Mouse (Mus musculus) 3T3-L1 (cell line): ENCODE measurements around the gene Tagln.
A peak's percentile ranks its signal among the peaks of the same experiment; 100 is the strongest.

Experiments
- DNase-seq: peaks from one replicate; pipeline ENCODE4 v3.0.0-alpha.2; 2015; ENCODE audit warnings: low read depth, low spot score

Gene Tagln

DNA sequence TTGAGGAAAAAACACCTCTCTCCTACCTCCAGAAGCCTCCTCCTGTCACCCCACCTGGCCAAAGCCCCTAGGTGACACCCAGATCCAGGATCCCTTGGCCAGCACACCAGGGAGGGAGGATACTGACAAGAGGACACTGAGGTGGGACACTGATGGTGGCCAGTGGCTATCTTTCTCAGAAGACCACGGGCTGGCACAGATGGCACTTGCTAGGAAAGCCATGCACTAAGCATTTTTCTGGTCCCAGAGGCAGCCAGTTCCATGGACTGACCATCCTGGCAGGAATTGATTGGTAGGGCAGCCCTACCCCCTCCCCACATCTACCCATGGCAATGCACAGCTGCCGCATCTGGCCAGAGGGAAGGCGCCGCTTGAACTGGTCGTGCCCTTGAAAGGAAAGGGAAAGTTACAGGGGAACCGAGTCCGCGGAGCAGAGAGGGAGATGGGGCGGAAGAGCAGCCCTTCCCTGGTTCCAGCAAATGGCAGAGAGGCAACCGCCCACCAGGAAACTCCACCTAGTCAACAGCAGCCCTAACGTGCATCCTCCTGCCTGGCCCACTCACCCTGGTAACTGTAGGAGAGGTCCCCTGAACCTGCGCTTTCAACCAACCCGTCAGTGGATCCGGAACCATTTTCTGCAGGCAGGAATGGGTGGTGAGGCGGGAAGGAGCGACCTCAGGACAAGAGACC lies 10.5 kb upstream of the Tagln start:
- no peak for DNase-seq

DNA sequence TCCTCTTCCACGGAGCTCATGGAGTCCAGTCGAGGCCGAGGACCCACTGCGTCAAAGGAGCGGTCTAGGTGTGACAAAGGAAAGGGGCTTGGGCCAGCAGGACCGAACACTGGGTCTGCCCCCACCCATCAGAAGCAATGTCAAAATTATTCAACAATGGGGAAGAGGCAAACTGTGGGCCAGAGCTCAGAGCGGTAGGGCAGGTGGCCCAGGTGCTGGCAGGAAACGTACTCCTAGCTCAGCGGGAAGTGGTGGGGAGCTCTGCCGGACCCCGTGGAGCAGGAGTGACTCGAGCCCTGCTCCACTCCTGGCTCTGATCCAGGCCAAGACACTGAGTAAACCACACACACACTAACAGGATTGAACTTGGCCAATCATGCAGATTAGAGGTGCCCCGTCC lies 9.9 kb upstream of the Tagln start:
- DNase-seq = no peak

DNA sequence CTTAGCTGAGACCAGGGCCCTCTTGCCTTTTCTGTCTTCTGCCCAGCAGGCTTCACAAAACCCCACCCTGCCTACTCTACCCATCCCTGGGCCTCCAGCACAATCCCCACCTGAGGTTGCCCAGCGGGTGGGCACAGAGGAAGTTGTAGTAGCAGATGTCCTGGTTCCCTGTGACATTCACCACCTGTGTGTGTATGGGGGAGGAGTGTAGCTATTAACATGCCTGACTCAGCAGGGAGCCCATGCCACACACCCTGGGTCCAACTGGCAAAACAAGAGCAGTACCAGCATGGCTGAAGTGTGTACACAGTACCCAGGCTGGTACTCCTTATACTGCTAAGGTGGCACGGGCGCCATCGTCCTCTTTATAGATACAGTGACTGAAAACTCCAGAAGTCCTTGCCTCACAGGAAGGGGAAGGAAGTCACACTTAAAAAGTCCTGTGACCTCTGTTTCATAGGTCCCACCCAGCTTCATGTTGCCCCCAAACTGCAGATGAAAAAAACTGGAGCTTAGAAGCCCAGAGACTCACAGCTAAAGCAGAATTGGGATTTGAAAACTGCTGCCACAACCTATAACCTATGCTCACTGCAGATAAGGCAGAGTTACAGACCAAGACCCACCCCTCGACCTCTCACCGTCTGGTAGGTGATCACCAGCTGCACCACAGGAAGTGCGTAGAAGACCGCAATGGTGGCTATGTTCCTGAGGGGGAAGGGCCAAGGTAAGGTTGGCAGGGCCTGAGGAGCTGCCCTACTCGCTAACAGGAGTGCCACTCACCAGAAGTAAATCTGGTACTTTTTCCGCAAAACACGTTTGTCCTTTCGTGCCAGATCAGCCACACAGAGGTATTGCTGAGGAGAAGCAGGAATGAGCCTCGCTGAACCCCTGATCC lies 8.9 kb upstream of the Tagln start:
- DNase-seq = no peak

DNA sequence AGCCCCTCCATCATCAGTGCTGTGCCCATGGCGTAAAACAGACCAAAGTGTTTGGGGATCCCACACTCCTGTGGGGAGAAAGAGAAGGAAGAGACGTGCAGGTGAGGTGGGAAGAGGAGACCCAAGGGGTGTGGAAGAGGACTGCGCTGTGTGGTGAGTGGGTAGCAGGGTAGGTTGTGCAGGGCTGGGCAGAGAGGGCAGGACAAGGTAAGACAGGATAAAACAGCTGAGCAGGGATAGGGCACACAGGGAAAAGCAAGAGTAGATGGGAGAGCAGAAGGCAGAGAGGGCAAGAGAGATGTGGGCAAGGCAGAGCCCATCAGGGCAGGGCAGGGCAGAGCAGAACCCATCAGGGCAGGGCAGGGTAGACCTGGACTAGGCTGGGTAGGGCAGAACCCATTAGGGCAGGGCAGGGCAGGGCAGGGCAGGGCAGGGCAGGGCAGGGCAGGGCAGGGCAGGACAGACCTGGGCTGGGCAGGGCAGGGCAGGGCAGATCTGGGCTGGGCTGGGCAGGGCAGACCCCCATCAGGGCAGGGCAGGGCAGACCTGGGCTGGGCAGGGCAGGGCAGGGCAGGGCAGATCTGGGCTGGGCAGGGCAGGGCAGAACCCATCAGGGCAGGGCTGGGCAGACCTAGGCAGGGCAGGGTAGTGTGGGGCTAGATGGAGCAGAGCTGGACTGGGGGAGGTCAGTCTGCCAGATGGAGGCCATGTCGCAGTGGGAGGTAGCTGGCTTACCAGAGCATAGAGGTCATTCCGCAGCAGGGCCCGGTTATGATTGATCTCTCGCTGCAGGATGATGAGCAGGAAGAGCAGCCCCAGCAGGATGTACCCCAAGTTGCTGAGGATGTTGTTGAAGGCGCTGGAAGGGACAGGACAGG lies 8.0 kb upstream of the Tagln start:
- DNase-seq = no peak

DNA sequence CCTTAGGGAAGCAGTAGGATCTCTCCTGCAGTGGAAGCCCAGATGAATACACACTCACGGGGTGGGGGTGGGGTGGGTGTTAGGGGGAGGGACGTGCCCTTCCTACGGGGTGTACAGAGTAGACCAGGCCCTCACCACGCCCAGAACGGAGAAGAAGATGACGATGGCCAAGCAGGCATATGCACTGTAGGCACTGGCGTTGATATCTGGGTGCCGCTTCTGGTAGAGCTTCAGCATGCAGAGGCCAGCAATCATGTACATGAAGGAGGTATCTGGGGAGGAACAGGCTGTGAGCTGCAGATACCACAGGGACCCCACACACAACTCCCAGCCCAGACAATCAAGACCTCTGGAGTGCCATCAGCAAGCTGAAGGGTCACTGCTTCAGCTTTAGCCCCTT lies 7.1 kb upstream of the Tagln start:
- DNase-seq = no peak

DNA sequence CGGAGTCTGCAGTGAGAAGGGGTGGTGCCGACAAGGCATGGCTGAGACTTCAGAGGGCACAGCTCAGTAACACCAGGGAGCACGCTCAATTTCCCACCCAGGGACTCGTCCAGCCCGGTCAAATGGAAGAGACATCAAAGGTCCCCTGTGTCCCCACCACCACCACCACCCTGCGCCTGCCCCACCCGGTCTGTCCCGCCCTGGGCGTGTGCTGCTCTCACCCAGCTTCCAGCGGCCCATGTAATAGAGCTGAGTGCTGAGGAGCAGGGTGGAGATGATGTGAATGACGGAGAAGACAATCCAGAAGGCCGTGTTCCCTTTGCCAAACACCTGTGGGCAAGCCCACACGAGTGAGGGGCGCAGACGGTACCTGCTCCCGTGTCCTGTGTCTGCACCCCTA lies 6.6 kb upstream of the Tagln start:
- no peak for DNase-seq

DNA sequence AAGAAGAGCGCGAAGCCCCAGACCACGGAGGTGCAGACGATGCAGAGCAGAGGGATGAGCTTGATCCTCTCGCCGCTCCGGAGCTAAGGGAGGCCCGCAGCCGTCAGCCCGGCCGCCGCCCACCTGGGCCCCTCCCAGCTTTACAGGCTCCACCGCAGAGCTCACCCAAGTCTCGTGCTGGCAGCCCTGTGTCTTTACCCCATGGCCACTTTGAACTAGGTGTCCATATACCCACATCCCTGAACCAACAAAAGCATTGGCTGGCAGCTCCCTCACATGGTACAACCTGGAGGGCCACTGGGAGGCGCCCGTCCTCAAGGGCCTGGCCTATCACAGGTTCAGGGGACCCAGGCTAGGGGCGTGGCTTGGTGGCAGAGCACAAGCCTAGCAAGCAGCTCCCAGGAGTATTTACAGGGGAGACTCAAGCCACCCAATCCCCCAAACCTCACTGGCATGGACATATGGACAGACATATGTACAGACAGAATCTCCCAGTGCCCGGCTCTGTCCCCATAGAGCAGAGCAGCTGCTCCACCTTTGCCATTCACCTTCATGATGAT lies 5.6 kb upstream of the Tagln start:
- DNase-seq = no peak

DNA sequence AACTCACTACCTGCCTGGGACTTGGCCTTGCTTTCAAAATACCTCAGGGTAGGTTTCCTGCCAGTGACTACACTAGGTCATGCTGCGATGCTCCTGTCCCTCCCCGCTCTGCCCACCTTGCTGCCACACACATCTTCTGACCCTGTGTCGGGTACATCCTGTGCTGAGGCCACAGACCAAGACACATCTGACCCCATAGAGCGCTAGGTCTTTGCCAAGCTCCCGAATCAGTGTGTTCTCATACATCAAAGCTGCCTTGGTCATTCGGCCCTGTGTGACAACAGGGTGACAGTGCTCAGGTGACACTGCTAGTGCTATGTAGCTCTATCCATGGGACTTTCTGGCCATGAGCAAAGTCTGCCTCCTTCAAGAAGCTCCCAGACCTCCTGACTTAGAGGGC lies 3.9 kb upstream of the Tagln start:
- DNase-seq = no peak

DNA sequence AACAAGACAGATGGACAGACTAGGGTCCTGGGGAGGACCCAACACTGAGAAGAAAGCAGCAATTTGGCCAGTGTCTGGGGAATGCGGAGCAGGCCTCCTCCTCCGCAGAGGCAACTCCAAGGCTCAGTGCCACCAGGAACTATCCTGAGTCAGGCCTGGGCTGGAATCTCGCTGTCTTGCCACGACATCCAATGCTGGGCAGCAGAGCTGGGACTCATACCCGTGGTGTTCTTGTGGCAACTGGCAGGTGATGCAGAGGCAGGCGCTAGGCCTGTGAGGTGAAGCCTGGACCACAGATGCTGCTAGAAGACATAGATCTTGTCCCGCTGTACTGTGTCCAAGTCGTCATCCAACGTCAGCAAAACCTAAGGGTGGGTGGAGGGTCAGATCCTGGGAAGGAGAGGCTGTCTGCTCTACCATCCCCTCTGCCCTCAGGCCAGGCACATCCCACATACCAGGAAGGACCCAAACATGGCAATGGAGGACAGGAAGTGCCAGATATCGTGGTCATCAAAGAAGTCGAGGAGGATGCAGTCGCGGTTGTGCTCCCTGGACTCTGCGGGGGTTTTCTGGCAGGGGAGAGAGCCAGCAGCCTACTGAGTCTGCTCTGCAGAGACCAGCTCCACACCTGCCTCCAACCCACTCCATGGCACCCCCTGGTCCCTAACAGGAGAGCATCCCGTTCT lies 3.2 kb upstream of the Tagln start:
- no peak for DNase-seq

DNA sequence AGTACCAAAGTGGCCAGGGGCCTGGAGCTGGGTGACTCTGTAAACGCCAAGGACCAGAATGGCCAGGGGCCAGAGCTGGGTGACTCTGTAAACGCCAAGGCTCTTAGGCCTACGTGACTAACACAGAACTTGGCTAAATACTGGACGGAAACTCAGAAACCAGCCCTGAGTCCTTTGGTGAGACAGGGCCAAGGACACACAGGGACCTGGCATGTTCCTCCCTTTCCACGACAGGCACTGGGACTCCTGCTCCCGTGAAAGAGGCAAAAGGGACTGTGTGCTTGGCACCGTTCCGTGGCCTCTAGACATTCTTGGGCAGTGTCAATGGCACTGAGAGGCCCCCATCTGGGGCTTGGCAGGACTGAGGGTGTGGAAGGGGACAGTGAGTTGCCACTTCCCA lies 2.2 kb upstream of the Tagln start:
- DNase-seq = no peak

DNA sequence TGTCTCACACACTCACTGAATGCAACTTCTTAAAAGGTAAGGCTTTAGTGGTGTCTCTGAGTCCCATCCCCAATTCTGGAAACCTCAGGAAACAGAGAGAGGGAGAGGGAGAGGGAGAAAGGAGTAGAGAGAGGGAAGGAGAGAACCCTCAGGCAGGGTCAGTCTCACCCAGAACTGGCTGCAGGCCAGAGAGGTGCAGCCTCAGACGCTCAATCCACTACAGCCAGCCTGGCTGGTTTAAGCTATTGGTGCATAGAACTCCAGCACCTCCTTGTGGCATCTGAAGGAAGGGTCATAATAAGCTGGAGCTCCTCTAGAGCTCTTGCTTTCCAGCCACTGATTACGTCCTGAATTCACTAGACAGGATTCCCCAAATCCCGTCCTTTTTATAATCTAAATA lies 1.0 kb upstream of the Tagln start:
- DNase-seq = peak; percentile 83

DNA sequence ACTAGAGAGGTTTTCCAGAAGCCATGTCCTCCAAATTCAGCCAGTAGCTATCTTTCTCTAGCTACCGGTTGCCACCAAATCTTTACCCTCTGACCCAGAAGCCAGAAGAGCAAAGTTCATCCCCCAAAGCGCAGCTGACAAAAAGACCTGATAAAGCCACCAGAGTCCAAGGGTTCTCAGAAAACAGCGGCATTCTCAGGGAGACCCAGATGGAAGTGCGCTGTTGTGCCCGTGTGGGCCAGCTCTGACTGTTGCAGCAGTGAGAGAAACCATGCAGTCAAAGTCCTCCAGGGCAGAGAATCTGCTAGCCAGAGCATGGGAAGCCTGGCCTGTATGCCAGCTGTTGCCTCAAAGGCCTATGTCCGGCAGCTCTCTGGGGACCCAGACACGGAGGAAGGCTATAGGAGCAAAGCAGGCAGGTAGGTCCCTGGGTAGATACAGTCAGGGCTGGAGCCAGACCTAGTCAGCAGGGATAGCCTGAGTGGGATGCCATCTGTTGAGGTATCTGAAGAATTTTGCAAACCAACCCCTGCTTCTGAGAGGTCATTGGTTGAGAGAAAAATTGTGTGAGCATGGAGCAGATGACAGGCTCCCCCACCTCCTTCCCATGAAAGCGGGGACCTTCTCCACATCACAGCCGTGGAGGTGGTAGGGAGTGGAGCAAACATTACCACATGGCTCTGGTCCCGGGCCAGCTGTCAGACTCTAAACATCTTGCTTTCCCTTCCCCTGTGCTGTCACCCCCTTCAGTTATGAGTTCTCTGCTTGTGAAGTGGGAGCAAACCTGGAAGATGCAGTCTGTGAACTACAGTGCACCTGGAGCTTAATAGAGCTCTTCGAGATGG lies 3.1 kb downstream of the Tagln start:
- no peak for DNase-seq

DNA sequence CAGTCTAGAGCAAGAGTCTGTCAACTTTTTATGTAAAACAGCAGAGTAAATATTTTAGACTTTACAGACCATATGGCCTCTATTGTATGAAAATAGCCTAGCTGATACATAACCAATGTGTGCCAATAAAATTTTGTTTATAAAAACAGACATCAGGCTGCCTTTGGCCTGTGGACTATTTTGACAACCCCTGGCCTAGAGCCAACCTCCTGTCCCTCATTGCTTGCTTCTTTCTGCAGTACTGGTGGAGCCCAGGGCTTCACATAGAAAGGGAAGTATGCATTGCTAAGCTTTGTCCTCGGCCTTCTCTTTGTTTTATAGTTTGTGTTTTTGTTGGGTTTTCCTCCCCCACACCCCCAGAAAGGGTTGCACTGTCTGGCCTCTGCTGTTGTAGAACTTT lies 3.9 kb downstream of the Tagln start:
- no peak for DNase-seq

DNA sequence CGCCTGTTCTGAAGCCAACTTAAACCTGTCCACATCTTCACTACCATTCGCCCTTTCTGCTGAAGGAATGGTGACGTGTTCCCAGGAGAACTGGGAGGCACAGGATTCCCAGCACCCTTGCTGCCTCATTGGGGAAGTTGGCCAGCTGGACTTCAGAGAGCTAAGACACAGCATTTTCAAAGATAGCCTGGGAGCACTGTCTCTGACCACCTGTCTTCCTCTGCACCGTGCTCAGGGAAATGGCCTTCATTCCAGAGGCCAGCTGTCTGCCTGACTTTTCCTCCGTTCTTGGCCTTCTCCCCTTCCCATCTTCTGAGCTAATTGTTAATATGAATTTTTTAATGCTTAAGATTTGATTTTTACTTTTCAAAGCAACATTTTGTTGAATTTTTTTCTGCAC lies 6.6 kb downstream of the Tagln start:
- no peak for DNase-seq

DNA sequence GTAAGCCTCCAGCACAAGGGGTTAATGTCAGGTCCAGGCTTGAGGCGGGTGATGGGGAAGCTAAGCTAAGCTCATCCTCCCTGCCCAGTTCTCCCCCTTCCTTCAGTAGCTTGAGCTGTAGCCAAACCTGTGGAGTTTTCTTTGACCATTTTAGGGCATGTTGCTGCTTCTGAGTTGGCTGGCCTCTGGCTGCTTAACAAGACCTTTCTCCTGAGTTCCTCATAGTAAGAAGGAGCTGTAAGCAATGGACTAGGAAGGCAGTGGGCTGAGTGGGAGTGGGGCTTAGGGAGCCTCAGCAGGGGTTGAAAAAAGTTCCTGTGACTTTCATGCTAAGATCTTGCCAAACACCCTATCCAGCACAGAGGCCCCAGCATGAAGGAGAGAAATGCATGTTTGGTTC lies 16.0 kb downstream of the Tagln start:
- DNase-seq = no peak

DNA sequence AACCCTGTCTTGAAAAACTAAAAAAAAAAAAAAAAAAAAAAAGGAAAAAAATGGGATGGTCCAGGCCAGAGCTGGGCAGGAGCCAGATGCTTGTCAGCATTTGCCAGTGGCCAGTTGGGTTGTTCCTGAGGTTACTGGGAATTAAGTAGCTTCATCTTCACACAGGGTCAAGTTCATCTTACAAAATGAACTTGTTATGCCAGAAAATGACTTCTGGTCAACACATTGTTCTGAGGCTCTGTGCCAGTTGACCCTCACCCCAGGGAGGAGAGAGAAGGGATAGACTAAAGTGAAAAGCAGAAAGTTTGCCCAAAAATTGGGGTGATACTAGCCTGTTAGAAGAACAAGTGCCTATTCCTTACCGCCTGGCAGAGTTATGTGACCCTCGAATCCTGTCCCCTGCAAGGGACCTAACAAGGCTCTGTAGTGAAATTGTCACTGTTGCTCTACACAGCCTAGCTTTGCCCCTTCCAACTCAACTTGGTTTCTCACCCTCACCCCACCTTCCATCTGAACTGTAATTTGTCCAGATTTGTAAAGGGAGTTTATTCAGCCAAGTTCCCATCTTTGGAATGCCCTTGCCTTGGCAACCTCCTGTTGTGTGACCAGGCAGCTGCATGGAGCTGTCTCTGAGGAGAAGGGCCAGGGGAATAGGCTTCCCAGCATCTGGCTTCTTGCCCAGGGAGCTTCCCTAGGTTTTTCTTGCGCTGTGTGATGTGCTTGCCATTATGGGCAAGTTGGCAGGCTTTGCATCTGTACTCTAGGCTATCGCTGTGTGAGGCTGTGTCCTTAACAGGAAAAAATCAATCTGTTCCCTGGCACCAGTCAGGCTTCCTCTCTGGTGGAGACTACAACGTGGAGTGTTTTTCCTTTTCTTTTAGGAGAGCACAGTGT lies 18.6 kb downstream of the Tagln start:
- DNase-seq = peak; percentile 32

DNA sequence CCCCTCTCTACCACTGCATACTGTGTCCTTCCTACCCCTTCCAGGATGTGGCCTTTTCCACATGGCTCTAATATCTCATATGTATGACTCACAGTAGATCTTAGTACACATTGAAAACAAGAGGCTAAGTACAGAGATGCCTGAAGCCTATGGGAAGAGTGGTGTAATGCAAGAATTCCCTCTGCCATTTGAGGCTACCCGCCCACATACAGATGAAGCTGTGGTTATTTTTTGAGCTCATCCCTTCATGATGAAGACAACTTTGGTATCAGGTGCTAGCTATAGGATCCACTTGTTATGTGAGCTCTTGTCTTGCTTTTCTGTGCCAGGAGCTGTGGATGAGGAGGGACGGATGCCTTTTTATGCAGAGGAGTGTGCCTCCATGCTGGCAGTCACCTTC lies 20.2 kb downstream of the Tagln start:
- DNase-seq = peak; percentile 19

DNA sequence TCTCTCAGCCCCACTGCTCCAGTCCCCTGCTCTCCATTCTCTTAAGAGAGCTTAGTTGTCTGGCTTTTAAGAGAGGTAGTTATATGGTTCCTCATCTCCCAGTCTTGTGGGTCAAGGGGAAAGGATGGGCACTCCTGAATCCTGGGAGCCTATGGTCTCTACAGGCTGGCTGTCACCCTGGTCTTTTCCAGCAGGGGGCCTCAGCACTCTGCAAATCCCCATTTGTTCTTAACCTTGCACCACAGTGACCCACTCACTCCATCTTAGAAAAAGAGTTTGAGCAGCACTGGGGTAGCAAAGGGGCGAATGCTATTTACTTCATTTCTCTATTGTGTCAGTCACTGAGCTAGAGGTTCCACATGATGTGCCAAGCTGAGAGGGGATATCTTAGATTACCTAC lies 24.2 kb downstream of the Tagln start:
- DNase-seq = peak; percentile 64

DNA sequence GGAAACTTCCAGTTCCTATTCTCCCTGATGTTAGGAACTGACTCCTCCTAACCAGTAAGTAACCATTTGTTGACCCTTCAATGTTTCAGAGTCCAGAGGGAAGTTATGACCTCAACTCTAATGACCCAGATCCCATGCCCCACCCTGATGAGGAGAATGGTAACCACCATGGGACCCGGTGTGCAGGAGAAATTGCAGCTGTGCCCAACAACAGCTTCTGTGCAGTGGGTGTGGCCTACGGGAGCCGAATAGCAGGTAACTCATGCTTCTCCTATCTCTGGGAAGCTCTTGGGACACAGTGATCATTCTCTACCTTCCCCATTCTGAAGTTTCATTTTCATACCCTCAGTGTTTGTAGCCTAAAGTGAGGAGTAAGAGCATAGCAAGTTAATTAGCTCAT lies 24.9 kb downstream of the Tagln start:
- no peak for DNase-seq

DNA sequence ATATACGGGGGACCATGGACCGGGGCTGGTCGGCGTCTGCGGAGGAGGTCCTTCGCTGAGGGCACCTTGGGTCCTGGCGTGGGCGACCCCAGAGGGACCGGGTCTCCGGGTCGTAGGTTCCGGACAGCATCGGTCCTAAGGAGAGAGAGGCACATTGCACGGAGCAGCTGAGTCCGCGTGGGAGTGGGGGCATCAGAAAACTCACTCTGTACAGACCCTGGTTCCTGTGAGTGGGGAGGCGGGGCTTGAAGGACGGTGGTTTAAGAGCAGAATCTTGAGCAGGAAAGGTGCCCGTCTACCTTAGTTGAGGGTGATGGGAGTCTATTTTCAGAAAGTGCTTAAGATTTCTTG lies 28.8 kb downstream of the Tagln start:
- peak; percentile 34 for DNase-seq
